22 mouse cellular contexts compared by ENCODE assay signal in genomic region chr12:95558706-95559406, GRCm38 (mm10).
DNase-seq lines count a peak whose midpoint lies in the region; ATAC-seq and TF ChIP-seq lines count a peak whose summit lies in the region.
"Had no signal": no experiment of that assay in that cellular context is flagged by ENCODE, and none has a peak within 500 bp of the region (broad histone marks: within the 10 kb centered on the region; RNA-seq: fewer than 3 reads in every experiment).

No protein-coding gene starts in this region.

- H3K27me3 ChIP-seq in forebrain, embryonic 15.5 days: no peaks in the 10 kb centered on the region
- H3K27me3 ChIP-seq in midbrain, embryonic 14.5 days (ENCODE audit: control insufficient read depth, insufficient read depth, low read length): no peaks in the 10 kb centered on the region
- H3K27me3 ChIP-seq: megakaryocyte, embryonic 14.5 days; neural tube, embryonic 13.5 days had no signal

- ATAC-seq in frontal cortex, adult (ENCODE audit: low TSS enrichment): 0 out of 2 replicates have a peak, but pooled peaks have one; percentile 20
- ATAC-seq in forebrain, embryonic 15.5 days (replicated peaks): peak; percentile 88
- ATAC-seq in midbrain, embryonic 14.5 days (ENCODE audit: low FRiP score, low TSS enrichment): peak; percentile 55; the same call in 1 of the 2 replicates
- ATAC-seq: activated CD4-positive, CD25-positive, alpha-beta regulatory T cell, adult 4 months; CD4-positive, CD25-positive, alpha-beta regulatory T cell, adult 4 months; inflammation-experienced regulatory T-cells, adult 6 months had no signal

- no peak for TF ChIP-seq POLR2A in bone marrow macrophage, adult 2 months (IDR thresholded peaks at IDR 0.05; ENCODE audit: borderline replicate concordance, low read depth, low read length)

- peak overlapping the region; percentile 91 for H3K27ac ChIP-seq in bone marrow macrophage, adult 2 months (ENCODE audit: insufficient read depth, low read depth, low read length)
- H3K27ac ChIP-seq in forebrain, embryonic 15.5 days (replicated peaks): 0 out of 2 replicates have a peak overlapping the region, but pooled peaks have one; percentile 11
- peak overlapping the region; percentile 52 for H3K27ac ChIP-seq in midbrain, embryonic 14.5 days (replicated peaks; ENCODE audit: low read depth, low read length)
- H3K27ac ChIP-seq: neural tube, embryonic 13.5 days had no signal

- no peak for DNase-seq in frontal cortex, postnatal 10 days (ENCODE audit: low spot score in 2 of 2)
- peak; percentile 54 for DNase-seq in midbrain, embryonic 14.5 days
- no peak for DNase-seq in lung, adult 18-20 months
- no peak for DNase-seq in left cerebral cortex, postnatal 4 days
- DNase-seq: adrenal gland, postnatal 10 days; cerebellum, adult 18-20 months; heart, postnatal 14 days; kidney, adult 2 months; kidney, postnatal 25 days; layer of hippocampus, adult 9-11 months; lung, adult 2 months; thymus, postnatal 14 days had no signal

- H3K4me1 ChIP-seq in bone marrow macrophage, adult 2 months (ENCODE audit: control insufficient read depth, insufficient read depth, low read length): peaks cover 28% of the 10 kb centered on the region
- H3K4me1 ChIP-seq in forebrain, embryonic 15.5 days: peaks cover 7% of the 10 kb centered on the region
- peaks cover 6% of the 10 kb centered on the region; the same call in 1 of the 2 replicates for H3K4me1 ChIP-seq in midbrain, embryonic 14.5 days (ENCODE audit: control insufficient read depth, insufficient read depth, low read length)
- H3K4me1 ChIP-seq: megakaryocyte, embryonic 14.5 days; neural tube, embryonic 13.5 days had no signal

- H3K36me3 ChIP-seq in forebrain, embryonic 15.5 days: no peaks in the 10 kb centered on the region
- H3K36me3 ChIP-seq in midbrain, embryonic 14.5 days (ENCODE audit: control insufficient read depth, insufficient read depth, low read length): no peaks in the 10 kb centered on the region
- H3K36me3 ChIP-seq: neural tube, embryonic 13.5 days had no signal

- intact Hi-C loops in left cerebral cortex, postnatal 4 days (cut with DNase I): no loop called here

- 22% methylated on average over 6 of the region's 6 CpGs for WGBS in forebrain, embryonic 15.5 days
- 33% methylated on average over 6 of the region's 6 CpGs for WGBS in midbrain, embryonic 14.5 days

- no peak overlapping the region for H3K9ac ChIP-seq in forebrain, embryonic 15.5 days (replicated peaks)
- H3K9ac ChIP-seq in midbrain, embryonic 14.5 days (replicated peaks; ENCODE audit: low read length): no peak overlapping the region
- H3K9ac ChIP-seq: neural tube, embryonic 13.5 days had no signal

- no peak overlapping the region for H3K4me2 ChIP-seq in forebrain, embryonic 15.5 days (replicated peaks)
- H3K4me2 ChIP-seq in midbrain, embryonic 14.5 days (ENCODE audit: low read length): 0 out of 2 replicates have a peak overlapping the region, but pooled peaks have one; percentile 2
- H3K4me2 ChIP-seq: heart, embryonic 11.5 days; liver, embryonic 11.5 days; neural tube, embryonic 13.5 days had no signal

- no peaks in the 10 kb centered on the region for H3K9me3 ChIP-seq in forebrain, embryonic 15.5 days
- H3K9me3 ChIP-seq in midbrain, embryonic 14.5 days (ENCODE audit: control insufficient read depth, low read length): no peaks in the 10 kb centered on the region
- H3K9me3 ChIP-seq: neural tube, embryonic 13.5 days had no signal

- no peak overlapping the region for H3K4me3 ChIP-seq in bone marrow macrophage, adult 2 months (ENCODE audit: insufficient read depth, low read length)
- no peak overlapping the region for H3K4me3 ChIP-seq in forebrain, embryonic 15.5 days
- H3K4me3 ChIP-seq in midbrain, embryonic 14.5 days (replicated peaks; ENCODE audit: low read depth, low read length): no peak overlapping the region
- H3K4me3 ChIP-seq: megakaryocyte, embryonic 14.5 days; neural tube, embryonic 13.5 days had no signal

- TF ChIP-seq CTCF in bone marrow macrophage, adult 2 months (IDR thresholded peaks at IDR 0.05; ENCODE audit: low read depth, low read length): no peak

Comparison
In these comparisons a context has a peak if more than half of its experiments do, and no peak if none do; other contexts are left out.
1. ATAC-seq: peak in every context shown above with its lines; median percentile 88 in forebrain, embryonic 15.5 days; 55 in midbrain, embryonic 14.5 days; 20 in frontal cortex, adult.
2. H3K27ac ChIP-seq: peak in every context shown above with its lines; median percentile 91 in bone marrow macrophage, adult 2 months; 52 in midbrain, embryonic 14.5 days; 11 in forebrain, embryonic 15.5 days.